Mouse (Mus musculus) midbrain, postnatal 0 days (tissue): ENCODE results near the gene Gm20388. TPM values are rescaled to one million over a fixed set of nuclear protein-coding genes. Genes with fewer than 3 reads are reported as not detected.

Experiments
- ATAC-seq: fragments of 200-750 bp; cut with Nextera tagmentation; 2 replicates; pipeline ENCODE4 v1.8.0; 2017; ENCODE audit warnings: moderate number of reproducible peaks, mild to moderate bottlenecking, moderate TSS enrichment, moderate library complexity; ENCODE audit not compliant: low FRiP score
- DNase-seq: peaks from one replicate; pipeline ENCODE4 v3.0.0-alpha.2; 2015; ENCODE audit warnings: low spot score
- H3K27ac ChIP-seq: fragments of 300-500 bp; sonication (generic); 2 replicates; pipeline ENCODE4 v1.5.1; 2014; ENCODE audit warnings: low read depth, mild to moderate bottlenecking, low read length, mixed read lengths
- H3K27me3 ChIP-seq: fragments of 300-500 bp; sonication (generic); 2 replicates; pipeline ENCODE4 v1.6.1; 2014; ENCODE audit warnings: low read length, control low read depth, mixed read lengths; ENCODE audit not compliant: insufficient read depth
- H3K36me3 ChIP-seq: fragments of 300-500 bp; sonication (generic); 2 replicates; pipeline ENCODE4 v1.6.1; 2014; ENCODE audit warnings: low read length, control low read depth, mixed read lengths; ENCODE audit not compliant: insufficient read depth
- H3K4me1 ChIP-seq: fragments of 300-500 bp; sonication (generic); 2 replicates; pipeline ENCODE4 v1.6.1; 2014; ENCODE audit warnings: mild to moderate bottlenecking, control low read depth, antibody characterized with exemption, low read length, mixed read lengths; ENCODE audit not compliant: insufficient read depth
- H3K4me2 ChIP-seq: fragments of 300-500 bp; sonication (generic); 2 replicates; pipeline ENCODE4 v1.6.1; 2014; ENCODE audit warnings: low read depth, mild to moderate bottlenecking, low read length, mixed read lengths; ENCODE audit not compliant: poor library complexity, severe bottlenecking
- H3K4me3 ChIP-seq: fragments of 300-500 bp; sonication (generic); 2 replicates; pipeline ENCODE4 v1.5.1; 2014; ENCODE audit warnings: low read depth, mild to moderate bottlenecking, low read length, moderate library complexity
- H3K9ac ChIP-seq: fragments of 300-500 bp; sonication (generic); replicated peaks from 2 replicates; pipeline ENCODE4 v1.6.1; 2014; ENCODE audit warnings: mild to moderate bottlenecking, low read length, moderate library complexity, mixed read lengths; ENCODE audit not compliant: poor library complexity, severe bottlenecking
- H3K9me3 ChIP-seq: fragments of 300-500 bp; sonication (generic); 2 replicates; pipeline ENCODE4 v1.6.1; 2016; ENCODE audit warnings: low read length, control low read depth
- CTCF ChIP-seq: IDR thresholded peaks from 2 replicates; pipeline ENCODE4 v1.5.1; 2016; ENCODE audit warnings: antibody characterized with exemption, mild to moderate bottlenecking
- WGBS: fragments of 180-500 bp; shearing (Covaris S2); extraction: QIAGEN DNeasy Blood & Tissue Kit; methylation state at CpG from one replicate; pipeline ENCODE4 v1.1.7; 2014; 5-methylcytosine and 5-hydroxymethylcytosine counted together
- polyA plus RNA-seq: library from polyadenylated mRNA; unstranded; fragments of >200 nt; fragmentation: Nextera tagmentation; extraction: Ambion mirVana; gene quantifications from 2 replicates; pipeline ENCODE4 v1.2.1, GENCODE M21; 2015
- total RNA-seq: library from RNA; depleted of rRNA; stranded (reverse); fragments of >200 nt; gene quantifications from 2 replicates; pipeline ENCODE4 v1.2.3, GENCODE M21; 2014

Gm20388 gene
- total and polyA plus RNA-seq, 2 experiments from 2014 or later = 74.2 TPM; not detected in 1

DNA sequence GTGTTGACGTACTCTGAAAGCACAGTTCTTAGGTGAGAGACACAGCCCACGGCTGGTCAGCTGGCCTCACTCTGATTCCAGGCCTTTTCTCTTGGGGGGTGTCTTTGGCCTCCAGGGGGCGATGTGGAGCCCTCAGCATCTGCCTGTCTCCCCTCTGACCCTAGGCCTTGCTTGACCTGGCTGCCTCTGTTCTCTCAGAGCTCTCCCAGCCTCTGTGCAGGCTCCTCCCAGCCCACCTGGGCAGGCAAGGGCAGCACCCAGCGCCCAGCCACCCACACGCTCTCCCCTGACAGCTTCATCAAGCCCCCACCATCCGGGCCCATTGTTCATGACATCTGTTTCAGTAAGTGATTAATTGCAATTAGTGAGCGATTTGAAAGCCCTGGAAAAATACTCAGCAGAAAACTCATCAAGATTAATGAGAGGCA, 494.0 kb downstream of the Gm20388 start:
- H3K4me3 ChIP-seq = no peak overlapping the region
- no peak for DNase-seq
- peaks cover 3% of the 10 kb centered on the region; the same call in 1 of the 2 replicates for H3K4me1 ChIP-seq
- H3K9me3 ChIP-seq = no peaks in the 10 kb centered on the region
- ATAC-seq = no peak
- H3K9ac ChIP-seq = no peak overlapping the region
- no peak overlapping the region for H3K4me2 ChIP-seq
- TF ChIP-seq CTCF = peak; percentile 66
- no peaks in the 10 kb centered on the region for H3K27me3 ChIP-seq
- 48% methylated on average over 7 of the region's 7 CpGs for whole genome bisulfite sequencing
- no peaks in the 10 kb centered on the region for H3K36me3 ChIP-seq
- no peak overlapping the region for H3K27ac ChIP-seq

GRCm38 (mm10) chr8:120406008-120406632, 495.5 kb downstream of the Gm20388 start:
- DNase-seq = no peak
- peaks cover 4% of the 10 kb centered on the region for H3K4me1 ChIP-seq
- no peak overlapping the region for H3K9ac ChIP-seq
- ATAC-seq = no peak
- H3K9me3 ChIP-seq = no peaks in the 10 kb centered on the region
- TF ChIP-seq CTCF = no peak
- no peak overlapping the region for H3K4me2 ChIP-seq
- no peaks in the 10 kb centered on the region for H3K27me3 ChIP-seq
- 92% methylated on average over 12 of the region's 12 CpGs for WGBS
- no peaks in the 10 kb centered on the region for H3K36me3 ChIP-seq
- no peak overlapping the region for H3K27ac ChIP-seq
- H3K4me3 ChIP-seq = no peak overlapping the region

DNA sequence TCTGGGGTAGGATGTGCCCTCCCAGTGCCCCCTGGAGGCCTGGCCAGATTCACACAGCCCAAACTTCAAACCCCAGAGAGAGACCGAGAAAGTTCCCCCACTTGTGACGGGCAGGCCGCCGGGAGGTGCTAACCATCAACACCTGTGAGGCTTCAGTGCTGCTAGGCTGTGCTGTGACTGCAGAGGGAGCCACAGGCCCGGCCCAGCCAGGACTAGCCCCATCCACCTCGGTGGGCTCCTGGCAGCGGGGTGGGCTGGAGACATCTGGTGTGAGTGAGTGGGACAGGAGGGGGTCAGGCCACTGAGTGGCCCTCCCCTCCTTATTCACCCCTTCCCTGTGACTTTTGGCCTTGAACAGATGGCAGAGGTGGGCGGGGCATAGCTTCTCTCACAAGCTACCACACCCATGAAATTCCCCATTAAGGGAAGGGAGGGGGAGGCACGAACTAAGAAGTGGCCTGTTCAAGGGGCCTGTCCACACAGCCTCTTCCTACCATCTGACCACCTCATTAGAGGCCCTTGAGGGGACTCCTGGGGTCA, 497.1 kb downstream of the Gm20388 start:
- Histone ChIP-seq H3K27me3 (no peaks in the 10 kb centered on the region), H3K9me3 (no peaks in the 10 kb centered on the region), H3K4me1 (peaks cover 18% of the 10 kb centered on the region), H3K27ac (no peak overlapping the region), H3K9ac (no peak overlapping the region), H3K4me2 (no peak overlapping the region), H3K4me3 (no peak overlapping the region), H3K36me3 (no peaks in the 10 kb centered on the region)
- 30% methylated on average over 9 of the region's 9 CpGs for WGBS
- DNase-seq = peak; percentile 74
- peak; percentile 66 for TF ChIP-seq CTCF
- no peak for ATAC-seq

GRCm38 (mm10) chr8:120408241-120409215, 497.9 kb downstream of the Gm20388 start:
- Histone ChIP-seq H3K36me3 (no peaks in the 10 kb centered on the region), H3K4me2 (no peak overlapping the region), H3K9me3 (no peaks in the 10 kb centered on the region), H3K4me3 (no peak overlapping the region), H3K27ac (no peak overlapping the region), H3K27me3 (no peaks in the 10 kb centered on the region), H3K4me1 (peaks cover 25% of the 10 kb centered on the region), H3K9ac (no peak overlapping the region)
- no peak for ATAC-seq
- DNase-seq = no peak
- peak; percentile 26; the same call in 1 of the 2 replicates for TF ChIP-seq CTCF
- 49% methylated on average over 14 of the region's 14 CpGs for WGBS

DNA sequence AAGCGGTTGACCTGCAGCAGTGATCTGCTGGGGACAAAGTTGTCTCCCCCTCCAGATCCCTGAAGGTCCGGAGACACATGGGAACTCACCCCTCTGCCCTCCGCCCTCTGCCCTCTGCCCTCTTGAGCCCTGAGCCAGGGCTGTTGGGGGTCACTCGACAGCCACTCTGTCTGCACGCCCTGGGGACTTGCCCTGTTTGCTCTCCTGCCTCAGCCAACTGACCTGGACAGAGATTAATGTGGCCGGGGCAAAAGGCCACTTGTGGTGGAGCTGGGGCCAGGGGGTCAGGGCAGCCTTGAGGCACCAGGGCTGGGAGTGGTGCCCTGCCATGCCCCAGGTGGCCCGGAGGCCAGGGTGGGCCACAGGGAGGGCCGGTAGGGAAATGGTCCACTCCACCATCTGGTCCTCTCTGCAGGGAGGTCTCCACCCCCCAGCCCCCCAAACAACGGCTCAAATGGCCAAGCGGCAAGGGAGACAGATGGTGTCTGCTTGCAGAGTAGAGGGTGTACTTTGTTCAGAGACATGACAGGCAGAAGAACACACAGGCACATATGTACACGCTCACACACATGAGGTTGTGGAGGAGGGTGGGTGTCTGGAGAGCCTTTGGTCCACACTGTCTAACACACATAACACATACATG, 498.9 kb downstream of the Gm20388 start:
- no peak for TF ChIP-seq CTCF
- Histone ChIP-seq H3K27ac (no peak overlapping the region), H3K9me3 (no peaks in the 10 kb centered on the region), H3K4me3 (no peak overlapping the region), H3K27me3 (no peaks in the 10 kb centered on the region), H3K9ac (no peak overlapping the region), H3K36me3 (no peaks in the 10 kb centered on the region), H3K4me1 (peaks cover 26% of the 10 kb centered on the region), H3K4me2 (no peak overlapping the region)
- no peak for DNase-seq
- no peak for ATAC-seq
- 56% methylated on average over 10 of the region's 11 CpGs for WGBS
